Mouse (Mus musculus) 3T3-L1 (cell line): ENCODE data around the gene Gm10800.
"Not testable (repeated sequence)": the region's sequence is repeated elsewhere in the genome, so short reads cannot be mapped to it uniquely, and the experiment has no call there.

Experiments used
- DNase-seq: peaks from one replicate; pipeline ENCODE4 v3.0.0-alpha.2; 2015; ENCODE audit warnings: low read depth, low spot score

Gm10800 gene

DNA sequence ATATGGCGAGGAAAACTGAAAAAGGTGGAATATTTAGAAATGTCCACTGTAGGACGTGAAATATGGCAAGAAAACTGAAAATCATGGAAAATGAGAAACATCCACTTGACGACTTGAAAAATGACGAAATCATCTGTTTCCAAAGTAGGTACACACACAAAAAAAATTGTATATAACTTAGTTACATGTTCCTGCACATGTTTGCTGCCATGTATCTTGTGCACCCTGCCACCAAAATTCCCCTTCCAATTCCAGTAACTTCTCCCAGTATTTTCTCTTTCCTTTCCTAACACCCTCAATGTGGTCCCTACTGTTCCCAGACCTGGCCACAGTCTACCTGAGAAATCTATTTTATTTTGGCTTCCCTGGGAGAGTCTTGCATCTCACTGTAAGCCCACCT lies at the start of gene Gm10800:
Gene Gm10800 (minus strand): TSS at position 101 of the 400 bp plus-strand sequence.
- DNase-seq: not testable (repeated sequence)

DNA sequence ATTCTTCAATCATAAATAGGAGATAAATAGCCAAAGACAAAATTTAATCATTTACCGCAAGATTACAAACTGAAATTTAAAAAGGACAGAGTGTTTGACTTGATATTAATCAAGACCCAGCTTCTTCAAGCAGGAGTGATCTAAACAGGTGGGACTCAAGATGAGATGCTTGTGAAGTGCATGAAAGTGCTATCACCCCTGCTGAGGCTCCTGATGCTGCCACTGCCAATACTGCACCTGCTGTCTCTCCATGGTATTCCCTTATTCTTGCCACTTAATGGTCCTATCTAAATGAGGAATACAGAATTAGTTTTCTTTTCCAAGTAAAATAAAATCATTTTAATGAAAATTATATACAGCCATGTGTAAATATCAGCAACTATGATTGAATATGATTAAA lies 30.4 kb upstream of the Gm10800 start:
- DNase-seq: no peak

DNA sequence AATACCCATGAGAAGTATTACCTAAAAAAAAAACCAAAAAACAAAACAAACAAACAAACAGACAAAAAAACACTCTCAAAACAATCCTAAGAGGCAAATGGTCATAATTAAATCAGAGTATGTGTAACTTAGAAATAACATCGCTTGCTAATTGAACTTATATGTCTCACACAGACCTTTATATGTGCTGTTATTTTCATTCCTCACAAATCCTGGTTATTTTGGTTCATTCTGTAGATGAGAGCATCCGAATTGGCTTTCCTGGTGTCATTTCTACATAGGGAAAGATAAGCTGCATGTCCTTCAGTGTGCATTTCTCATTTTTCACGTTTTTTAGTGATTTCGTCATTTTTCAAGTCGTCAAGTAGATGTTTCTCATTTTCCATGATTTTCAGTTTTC lies 5.2 kb downstream of the Gm10800 start, which contains the start of gene Gm10801:
Gene Gm10801 (plus strand): TSS at position 301 of the 400 bp plus-strand sequence.
- DNase-seq: not testable (repeated sequence)
